Mouse (Mus musculus) lung, postnatal 0 days (tissue): ENCODE data around the gene Ptgfrn.

ENCODE experiments used
- CTCF ChIP-seq: IDR thresholded peaks from 2 replicates; pipeline ENCODE4 v1.5.1; 2016; ENCODE audit warnings: antibody characterized with exemption, mild to moderate bottlenecking
- EP300 ChIP-seq: IDR thresholded peaks from 2 replicates; pipeline ENCODE4 v1.6.1; 2016; ENCODE audit warnings: antibody characterized with exemption, mild to moderate bottlenecking, control low read depth

DNA sequence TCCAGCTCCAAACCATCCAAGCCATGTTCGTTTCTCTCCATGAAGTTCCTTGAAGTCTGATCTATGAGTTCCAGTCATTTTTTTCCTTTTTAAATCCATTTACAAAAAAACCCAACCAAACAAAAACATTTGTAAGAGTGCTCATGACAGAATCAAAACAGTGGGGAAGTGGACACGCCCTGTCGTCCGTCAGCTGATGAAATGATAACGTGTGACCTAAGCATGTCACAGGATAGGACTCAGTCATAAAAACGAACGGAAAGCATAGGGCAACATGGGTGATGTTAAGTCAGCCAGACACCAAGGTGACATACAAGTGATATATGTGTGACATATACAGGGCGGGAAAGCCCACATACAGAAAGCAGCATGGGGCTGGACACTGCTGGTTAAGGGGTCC lies 54.9 kb downstream of the Ptgfrn start:
- TF ChIP-seq CTCF (no peak), EP300 (no peak)
